Mouse (Mus musculus) heart, adult 18-20 months (tissue): ENCODE measurements around the gene Foxl2. TPM values are rescaled to one million over a fixed set of nuclear protein-coding genes. Genes with fewer than 3 reads are reported as not detected.
A peak's percentile ranks its signal among the peaks of the same experiment; 100 is the strongest.

ENCODE experiments used
- DNase-seq, 2 experiments: peaks; one replicate each; pipeline ENCODE4 v3.0.0; 2021 to 2022; ENCODE audit warnings: mixed read lengths in 1 of 2
- long read RNA-seq, 2 experiments: library from polyadenylated mRNA; stranded (forward); transcript quantifications; one replicate each; pipeline ENCODE4 v2.0.0; 2021
- total RNA-seq, 2 experiments: library from RNA; stranded (reverse); gene quantifications; 2 replicates each; pipeline ENCODE4 v1.2.3; 2021

Gene Foxl2
- not detected for total RNA-seq
- long read RNA-seq, experiment 1, result 0 reads
- long read RNA-seq, experiment 2, result 0 reads

GRCm38 (mm10) chr9:98955103-98955715 is at the start of gene Foxl2:
Foxl2 (plus strand) TSS chr9:98955288.
- peak in 1 of 2 experiments; percentile 44 for DNase-seq

DNA sequence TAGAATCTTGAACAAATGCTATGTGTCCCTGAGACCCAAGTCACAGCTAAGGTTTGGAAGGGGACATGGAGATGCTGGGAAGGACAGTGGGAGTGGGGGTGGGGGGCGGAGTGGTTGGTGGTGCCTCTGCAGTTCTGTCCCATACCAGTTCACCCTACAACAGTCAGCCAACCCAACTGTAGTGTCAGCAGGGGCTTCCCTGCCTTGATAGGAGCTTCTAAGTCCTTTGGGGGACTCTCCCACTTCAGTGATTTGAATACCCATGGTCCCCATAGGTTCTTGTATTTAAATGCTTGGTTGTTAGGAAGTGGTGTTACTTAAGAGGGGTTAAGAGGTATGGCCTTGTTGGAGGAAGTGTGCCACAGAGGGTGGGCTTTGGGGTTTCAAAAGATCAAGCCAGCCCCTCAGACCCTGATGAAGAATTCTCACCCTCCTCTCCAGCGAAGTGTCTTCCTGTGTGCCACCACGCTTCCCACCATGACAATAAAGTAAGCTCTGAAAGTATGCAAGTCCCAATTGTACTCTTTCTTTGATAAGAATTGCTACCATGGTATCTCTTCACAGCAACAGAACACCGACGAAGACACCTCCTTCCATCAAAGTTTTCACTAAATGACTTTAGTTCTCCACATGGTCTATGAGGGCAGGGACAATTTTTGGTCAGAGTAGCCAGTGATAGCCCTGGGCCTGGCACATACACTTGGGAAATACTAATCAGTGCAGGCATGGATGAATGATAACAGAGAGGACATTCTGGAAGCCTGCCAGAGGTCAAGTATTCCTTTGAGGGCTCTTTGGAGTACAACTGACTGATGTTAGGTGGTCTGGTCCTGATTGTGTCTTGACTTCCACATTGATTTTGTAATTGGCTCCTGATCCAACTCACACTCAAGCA is 34.2 kb upstream of the Foxl2 start:
- DNase-seq, result no peak

GRCm38 (mm10) chr9:98923119-98923518 is 32.0 kb upstream of the Foxl2 start:
- DNase-seq, result no peak

DNA sequence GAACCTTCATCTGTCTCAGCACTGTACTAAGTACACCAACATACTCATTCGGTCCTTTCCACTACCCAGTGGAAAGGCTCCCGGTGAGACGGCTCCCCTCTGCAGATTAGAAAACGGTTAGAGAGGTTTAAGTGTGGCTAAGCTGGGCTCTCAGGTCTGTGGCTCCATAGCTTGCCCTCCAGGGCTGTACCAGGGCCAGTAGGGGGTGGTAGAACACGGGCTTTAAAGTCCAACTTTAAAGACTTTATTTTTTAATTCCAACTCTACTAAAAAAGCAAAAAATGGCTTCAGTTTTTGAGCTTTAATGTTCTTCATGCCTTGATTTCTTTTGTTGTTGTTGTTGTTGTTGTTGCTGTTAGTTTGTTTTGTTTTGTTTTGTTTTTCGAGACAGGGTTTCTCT is 30.9 kb upstream of the Foxl2 start:
- DNase-seq, result no peak

GRCm38 (mm10) chr9:98929496-98929895 is 25.6 kb upstream of the Foxl2 start:
- DNase-seq, result no peak

- no peak for DNase-seq
These were observed 22.2 kb upstream of the Foxl2 start for GRCm38 (mm10) chr9:98932931-98933330.

- no peak for DNase-seq
These were observed 19.7 kb upstream of the Foxl2 start for GRCm38 (mm10) chr9:98935190-98935909.

GRCm38 (mm10) chr9:98939290-98939689 is 15.8 kb upstream of the Foxl2 start:
- no peak for DNase-seq

DNA sequence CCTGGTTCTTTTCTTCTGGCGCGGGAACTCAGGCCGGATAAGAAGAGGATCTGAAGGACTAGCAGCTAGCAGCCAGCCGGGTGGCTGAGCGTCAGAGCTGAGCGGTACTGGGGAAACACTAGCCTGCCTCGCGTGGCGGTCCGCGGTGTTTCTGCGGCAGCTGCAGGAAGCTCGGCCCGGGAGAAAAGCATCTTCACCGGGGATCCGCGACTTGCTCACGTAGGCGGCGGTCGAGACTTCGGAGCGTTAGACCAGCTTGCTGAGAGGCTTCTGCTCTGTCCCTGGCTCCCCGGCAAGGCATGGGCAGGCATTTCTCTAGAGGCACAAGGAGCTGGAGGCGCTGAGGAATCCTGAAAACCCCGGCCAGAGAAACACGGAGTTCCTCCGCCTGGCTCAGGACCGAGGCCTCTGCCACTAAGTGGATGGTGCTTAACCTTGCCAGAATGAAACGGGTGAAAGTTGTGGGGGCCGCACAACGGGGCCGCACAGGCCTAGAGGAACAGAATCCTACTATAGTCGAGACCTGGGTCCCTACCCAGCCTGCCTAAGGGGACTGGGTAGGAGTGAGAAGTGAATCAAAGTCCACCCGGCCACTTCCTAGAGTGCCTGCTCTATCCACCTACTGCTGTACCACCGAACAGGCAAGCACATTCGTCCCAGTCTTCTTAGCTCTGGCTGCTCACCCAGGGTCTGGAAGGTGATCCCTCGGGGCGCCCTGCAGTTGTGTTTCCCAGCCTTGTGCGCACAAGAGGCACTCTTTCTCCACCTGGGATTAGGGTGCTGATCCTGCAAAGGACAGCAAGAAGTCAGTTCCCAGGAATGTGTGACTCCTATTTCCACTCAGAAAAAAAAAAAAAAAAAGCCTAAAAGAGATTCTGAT is 2.7 kb upstream of the Foxl2 start:
- DNase-seq, result no peak

- no peak for DNase-seq
These were observed 1.8 kb upstream of the Foxl2 start for GRCm38 (mm10) chr9:98953291-98953690.

DNA sequence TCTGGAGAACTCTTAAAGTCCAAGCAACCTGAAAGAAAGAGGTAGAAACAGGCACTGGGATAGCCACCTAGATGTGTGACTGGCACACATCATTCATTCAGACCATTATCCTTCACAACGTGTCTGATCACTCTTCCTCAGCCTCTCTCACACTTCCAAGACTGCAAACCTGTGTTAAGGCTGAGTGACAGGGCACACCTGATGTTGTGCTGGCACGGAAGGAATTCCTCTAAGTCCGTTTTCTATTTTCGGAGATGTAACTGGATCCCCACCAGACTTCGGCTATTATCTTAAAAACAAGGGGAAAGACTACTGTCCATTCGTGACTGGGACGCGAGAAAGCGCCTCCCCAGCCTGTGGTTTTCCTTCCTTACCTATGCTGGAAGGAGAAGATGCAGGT is 1.3 kb upstream of the Foxl2 start:
- DNase-seq, result no peak

DNA sequence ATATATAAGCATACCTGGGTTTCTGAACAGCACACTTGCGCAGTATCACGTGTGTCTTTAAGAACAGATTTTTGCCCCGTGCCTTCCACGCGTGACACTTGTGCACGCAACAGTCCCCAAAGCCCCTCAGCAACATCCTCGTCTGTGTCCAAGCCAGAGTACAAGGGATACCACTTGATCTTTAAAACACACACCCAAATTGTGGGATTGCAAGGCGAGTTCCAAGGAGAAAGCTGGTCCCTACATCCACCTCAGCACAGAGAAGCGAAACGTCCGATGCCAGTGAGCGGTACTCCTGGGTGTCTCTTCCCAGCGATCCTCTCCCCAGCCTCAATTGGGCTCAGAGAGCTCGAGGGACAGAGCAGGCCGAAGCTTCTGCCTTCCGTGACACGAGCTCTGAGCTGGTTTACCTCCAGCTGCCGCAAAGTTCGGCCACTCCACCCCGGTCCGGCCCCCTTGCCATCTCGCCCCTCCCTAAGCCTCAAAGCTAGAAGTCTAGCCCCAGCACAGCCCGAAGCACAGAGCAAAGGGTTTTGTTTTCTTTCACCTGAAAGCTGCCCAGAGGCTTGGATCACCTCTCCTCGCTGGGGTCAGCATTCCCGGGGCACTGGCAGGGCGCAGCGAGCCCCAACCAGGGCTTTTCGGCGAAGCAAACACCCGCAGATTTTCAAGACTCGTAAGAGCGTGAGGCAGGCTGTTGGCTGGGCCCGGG is 541 bp upstream of the Foxl2 start:
- peak in 1 of 2 experiments; percentile 47 for DNase-seq

DNA sequence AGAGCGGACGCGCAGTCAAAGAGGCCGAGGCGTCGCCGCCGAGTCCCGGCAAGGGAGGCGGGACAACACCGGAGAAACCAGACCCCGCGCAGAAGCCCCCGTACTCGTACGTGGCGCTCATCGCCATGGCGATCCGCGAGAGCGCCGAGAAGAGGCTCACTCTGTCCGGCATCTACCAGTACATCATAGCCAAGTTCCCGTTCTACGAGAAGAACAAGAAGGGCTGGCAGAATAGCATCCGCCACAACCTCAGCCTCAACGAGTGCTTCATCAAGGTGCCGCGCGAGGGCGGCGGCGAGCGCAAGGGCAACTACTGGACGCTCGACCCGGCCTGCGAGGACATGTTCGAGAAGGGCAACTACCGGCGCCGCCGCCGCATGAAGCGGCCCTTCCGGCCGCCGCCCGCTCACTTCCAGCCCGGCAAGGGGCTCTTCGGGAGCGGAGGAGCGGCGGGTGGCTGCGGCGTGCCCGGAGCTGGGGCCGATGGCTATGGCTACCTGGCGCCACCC is 682 bp downstream of the Foxl2 start:
- DNase-seq, result peak; percentile 27 to 47

- DNase-seq, result peak in 1 of 2 experiments; percentile 45
These were observed 1.7 kb downstream of the Foxl2 start for GRCm38 (mm10) chr9:98956591-98957381.

- DNase-seq, result peak in 1 of 2 experiments; percentile 54
These were observed 2.8 kb downstream of the Foxl2 start for GRCm38 (mm10) chr9:98957751-98958351.

DNA sequence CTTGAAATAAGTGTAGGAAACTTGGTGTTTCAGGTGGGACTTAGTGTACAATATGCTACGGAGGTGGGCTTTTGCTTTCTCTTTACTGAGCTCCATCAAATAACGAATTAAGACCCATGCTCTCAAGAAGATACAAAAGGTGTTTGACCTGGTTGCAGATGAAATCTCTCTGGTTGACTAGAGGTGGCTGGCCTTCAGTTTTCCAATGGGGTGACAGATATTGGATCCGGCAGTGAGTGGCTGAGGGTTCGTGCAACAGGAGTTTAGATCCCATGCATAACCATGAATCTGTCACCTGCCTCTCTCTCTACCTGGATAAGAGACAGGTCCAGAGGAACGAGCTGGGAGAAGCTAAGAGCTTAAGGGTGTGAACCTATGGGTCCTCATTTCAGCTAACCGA is 3.5 kb downstream of the Foxl2 start:
- no peak for DNase-seq

- no peak for DNase-seq
These were observed 4.8 kb downstream of the Foxl2 start for GRCm38 (mm10) chr9:98959851-98960250.

DNA sequence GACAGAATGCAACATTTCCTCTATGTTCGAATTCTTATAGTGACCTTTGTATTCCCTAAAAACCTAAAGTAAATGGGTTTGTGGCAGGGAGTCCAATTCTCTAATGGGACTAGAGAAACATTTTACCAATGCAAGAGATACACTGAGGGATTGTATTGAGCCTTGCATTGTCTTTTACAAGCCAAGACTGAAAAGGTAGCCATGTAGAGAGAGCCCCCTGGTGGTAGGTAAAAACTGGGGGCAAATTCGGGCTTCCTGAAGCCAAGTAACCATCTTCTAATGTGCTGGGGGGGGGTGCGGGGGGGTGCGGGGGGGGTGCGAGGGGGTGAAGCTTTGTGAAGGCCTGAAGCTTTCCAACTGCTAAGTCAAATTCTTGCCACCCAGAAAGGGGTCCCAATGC is 5.3 kb downstream of the Foxl2 start:
- DNase-seq, result no peak
